Mouse (Mus musculus) left cerebral cortex, adult 18-20 months (tissue): ENCODE results near the gene Fgf15. TPM values are rescaled to one million over a fixed set of nuclear protein-coding genes. Genes with fewer than 3 reads are reported as not detected.

ENCODE experiments used
- DNase-seq, 2 experiments: peaks; one replicate each; pipeline ENCODE4 v3.0.0; 2021 to 2022; ENCODE audit warnings: low spot score in 2 of 2, mixed read lengths in 1 of 2
- long read RNA-seq, 2 experiments: library from polyadenylated mRNA; stranded (forward); transcript quantifications; one replicate each; pipeline ENCODE4 v2.0.0; 2021
- total RNA-seq, 2 experiments: library from RNA; stranded (reverse); gene quantifications; 2 replicates each; pipeline ENCODE4 v1.2.3; 2021

Gene Fgf15
- not detected for total RNA-seq
- long read RNA-seq, experiment 1, result 0 reads
- long read RNA-seq, experiment 2, result 0 reads

- DNase-seq, result no peak
Measured at GRCm38 (mm10) chr7:144896294-144897218, at the start of gene Fgf15. Gene Fgf15, plus strand, starts transcription at chr7:144896531.

DNA sequence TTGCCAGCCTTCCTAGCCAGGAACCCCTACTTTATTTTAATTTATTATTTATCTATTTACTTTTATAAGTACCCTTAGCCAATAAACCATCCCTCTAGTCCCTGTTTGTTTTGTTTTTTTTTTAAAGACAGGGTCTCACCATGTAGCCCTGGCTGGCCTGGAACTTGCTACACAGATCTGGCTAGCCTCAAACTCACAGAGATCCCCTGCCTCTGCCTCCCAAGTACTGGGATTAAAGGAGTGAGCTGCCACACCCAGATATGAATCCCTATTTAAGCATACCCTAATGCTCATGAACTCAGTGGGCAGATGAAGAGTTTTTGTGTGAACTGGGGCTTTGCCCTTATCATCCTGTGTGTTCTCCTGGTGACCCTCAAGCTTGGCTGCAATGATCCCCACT is 49.3 kb upstream of the Fgf15 start, which contains the start of gene Fgf4:
TSS of gene Fgf4 (plus strand) at position 301 of the 400 bp plus-strand sequence.
- DNase-seq, result no peak

DNA sequence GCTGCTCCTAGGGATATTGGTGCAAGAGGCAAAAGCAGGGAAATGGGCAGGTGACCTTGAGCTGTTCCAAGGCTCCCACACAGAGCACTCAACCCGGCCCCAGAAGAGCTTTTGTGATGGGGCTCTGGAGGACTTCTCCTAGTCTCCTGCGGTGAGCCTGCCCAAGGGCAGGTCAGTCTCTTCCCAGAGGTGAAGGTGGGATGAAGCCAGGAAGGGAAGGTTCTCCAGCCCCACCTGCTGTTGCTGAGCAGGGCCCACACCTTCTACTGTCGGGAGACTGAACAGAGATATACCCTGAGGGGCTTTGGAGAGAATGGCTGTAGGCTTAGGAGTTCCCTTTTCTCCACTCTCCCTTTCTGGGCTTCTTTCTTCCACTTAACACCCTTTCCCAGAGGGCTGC is 45.0 kb upstream of the Fgf15 start:
- no peak for DNase-seq

GRCm38 (mm10) chr7:144854966-144855365 is 41.4 kb upstream of the Fgf15 start:
- no peak for DNase-seq

GRCm38 (mm10) chr7:144857158-144857557 is 39.2 kb upstream of the Fgf15 start:
- DNase-seq, result no peak

DNA sequence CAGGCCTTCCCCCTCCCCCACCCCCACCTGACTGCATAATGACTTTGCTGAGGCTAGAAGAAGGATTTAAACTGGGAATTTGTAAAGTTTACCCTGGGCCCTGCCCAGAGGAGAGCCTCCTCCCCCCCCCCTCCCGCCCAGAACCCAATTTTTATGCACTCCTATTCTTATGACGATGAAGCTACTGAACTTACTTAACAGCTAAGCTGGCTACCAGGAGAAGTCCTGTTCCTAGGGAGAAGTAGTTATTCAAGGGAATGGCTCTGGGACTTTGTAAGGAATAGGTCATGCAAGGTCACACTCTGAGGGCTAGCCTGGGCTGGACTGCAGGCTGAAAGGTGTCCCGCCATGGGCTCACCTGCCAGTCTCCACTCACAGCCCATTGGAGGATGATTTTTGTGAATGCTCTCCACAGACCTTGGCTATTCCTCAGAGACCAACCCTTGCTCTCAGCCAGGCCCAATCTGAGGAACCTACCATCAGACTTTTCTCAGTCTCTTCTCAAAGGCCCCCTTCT is 38.4 kb upstream of the Fgf15 start:
- DNase-seq, result no peak

DNA sequence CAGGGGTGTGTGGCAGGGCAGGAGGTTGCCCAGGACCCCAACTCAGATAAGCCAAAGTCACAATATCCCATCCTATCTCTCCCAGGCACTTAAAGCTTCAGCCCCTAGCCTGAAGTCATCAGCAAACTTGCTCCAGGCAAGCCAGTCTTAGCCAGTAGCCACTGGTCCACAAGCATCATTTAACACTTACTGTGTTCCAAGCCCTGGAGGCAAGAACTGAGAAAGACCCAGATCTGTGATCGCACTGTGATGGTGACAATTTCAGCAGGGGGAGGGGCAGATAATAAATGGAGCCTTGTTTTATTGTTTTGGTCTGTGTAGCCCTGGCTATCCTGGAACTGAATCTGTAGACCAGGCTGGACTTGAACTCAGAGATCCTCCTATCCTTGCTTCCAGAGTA is 37.6 kb upstream of the Fgf15 start:
- no peak for DNase-seq

GRCm38 (mm10) chr7:144861056-144861768 is 35.1 kb upstream of the Fgf15 start:
- DNase-seq, result no peak

DNA sequence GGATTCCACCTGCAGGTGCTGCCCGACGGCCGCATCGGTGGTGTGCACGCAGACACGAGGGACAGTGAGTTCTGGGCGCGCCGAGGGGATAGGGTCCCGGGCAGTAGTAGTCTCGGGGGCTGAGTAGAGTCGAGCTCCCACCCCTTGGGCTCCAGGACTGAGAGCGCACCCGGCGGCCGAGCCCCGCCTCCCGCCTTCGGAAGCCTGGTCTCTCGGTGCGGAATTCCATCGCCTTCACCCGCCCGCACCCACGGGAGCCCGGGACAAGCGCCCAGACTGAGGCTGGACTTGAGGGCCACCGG is 34.6 kb upstream of the Fgf15 start:
- no peak for DNase-seq

DNA sequence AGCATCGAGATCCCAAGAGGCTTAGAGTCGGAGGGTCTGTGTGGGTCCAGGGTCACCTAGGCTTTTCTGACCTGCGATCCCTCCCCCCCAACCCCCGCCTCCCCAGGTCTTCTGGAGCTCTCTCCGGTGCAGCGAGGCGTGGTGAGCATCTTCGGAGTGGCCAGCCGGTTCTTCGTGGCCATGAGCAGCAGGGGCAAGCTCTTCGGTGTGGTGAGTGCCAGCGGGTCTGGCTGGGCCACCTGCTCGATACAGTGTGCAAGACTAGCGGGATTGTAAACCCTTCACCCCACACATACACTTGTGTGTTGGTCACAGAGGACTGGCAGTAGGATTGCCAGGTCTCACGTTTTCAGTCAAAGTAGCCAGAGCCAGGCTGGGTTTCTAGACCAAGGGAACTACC is 34.2 kb upstream of the Fgf15 start:
- no peak for DNase-seq

DNA sequence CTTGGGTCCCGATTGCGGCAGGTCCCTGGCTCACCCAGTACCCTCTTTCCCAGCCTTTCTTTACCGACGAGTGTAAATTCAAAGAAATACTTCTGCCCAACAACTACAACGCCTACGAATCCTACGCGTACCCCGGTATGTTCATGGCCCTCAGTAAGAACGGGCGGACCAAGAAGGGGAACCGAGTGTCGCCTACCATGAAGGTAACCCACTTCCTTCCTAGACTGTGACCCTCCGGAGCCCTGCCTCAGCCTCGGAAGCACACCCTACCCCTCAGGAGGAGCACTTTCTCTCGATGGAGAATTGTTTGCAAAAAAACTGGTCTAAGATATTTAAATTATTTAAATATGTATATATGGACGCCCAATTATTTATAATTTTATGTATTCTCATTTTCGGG is 33.6 kb upstream of the Fgf15 start:
- no peak for DNase-seq

GRCm38 (mm10) chr7:144863196-144863595 is 33.1 kb upstream of the Fgf15 start:
- no peak for DNase-seq

- DNase-seq, result no peak
Measured at GRCm38 (mm10) chr7:144864160-144864670, 32.1 kb upstream of the Fgf15 start.

DNA sequence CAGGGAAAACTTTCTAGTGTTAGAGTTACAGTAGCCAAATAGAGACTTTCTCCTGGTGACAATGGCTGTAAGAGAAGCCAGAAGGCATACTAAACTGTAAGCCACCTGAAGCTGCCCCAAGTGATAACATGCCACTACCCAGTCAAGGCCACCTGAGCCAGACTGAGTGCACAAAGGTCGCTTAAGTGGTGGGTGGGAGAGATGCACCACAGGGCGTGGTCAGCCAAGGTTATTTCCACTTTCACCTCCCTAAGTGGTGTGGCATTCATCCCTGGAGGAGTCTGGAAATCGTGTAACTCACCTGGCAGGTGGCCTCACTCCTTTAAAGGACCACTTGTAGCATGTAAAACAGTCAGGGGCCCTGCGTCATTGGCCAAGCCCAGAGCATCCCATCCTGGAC is 29.2 kb upstream of the Fgf15 start:
- no peak for DNase-seq

- no peak for DNase-seq
Measured at GRCm38 (mm10) chr7:144867602-144868001, 28.7 kb upstream of the Fgf15 start.

DNA sequence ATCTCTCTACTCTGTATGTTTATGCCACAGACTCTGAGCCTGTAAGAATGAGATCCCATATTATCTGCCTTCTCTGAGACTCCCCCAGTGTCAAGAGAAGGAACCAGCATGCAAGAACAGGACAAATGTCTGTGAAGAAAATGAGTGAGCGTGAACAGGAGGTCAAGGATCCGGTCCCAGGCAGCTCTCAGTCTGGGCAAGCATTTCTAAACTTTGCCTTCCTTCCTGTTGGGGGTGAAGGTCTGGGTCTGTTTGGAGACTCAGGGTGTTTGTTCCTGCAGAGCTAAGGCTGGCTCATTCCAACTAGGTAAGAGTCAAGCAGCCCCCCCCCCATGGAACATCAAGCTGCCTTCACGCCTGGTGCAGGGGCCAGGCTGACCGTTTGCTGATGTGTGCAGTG is 23.9 kb upstream of the Fgf15 start:
- no peak for DNase-seq

DNA sequence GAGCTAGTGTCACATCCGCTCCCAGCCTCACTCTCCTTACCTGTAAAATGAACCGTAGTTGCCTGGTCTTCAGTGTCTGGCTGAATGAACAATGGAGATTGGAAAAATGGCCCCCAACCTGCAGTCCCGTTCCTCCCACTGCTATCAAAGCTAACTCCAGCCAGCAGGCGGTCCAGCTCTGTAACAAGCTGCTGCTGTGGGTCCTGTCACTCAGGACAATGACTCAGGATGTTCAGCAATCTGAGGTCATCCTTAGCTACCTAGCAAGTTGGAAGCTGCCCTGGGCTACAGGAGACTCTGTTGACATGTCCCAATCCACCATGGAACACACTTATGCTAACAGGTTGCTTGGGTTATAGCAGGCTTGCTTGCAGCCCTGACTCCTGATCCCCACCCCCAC is 23.2 kb upstream of the Fgf15 start:
- no peak for DNase-seq

GRCm38 (mm10) chr7:144874226-144874625 is 22.1 kb upstream of the Fgf15 start:
- no peak for DNase-seq

- no peak for DNase-seq
Measured at GRCm38 (mm10) chr7:144878401-144878800, 17.9 kb upstream of the Fgf15 start.

- no peak for DNase-seq
Measured at GRCm38 (mm10) chr7:144883106-144883505, 13.2 kb upstream of the Fgf15 start.

- DNase-seq, result no peak
Measured at GRCm38 (mm10) chr7:144887672-144888071, 8.7 kb upstream of the Fgf15 start.
